Mouse (Mus musculus): Measurements from ENCODE around the gene Kmt2b. TPM values are rescaled to one million over a fixed set of nuclear protein-coding genes. Genes with fewer than 3 reads are reported as not detected.

Gene Kmt2b
- polyA plus RNA-seq, 1 experiment = 12.9 TPM

GRCm38 (mm10) chr7:30526399-30526798 lies 62.1 kb downstream of the Kmt2b start:
- no peaks in the 10 kb centered on the region for H3K79me2 ChIP-seq (ENCODE audit: control insufficient read depth, insufficient read depth)
- no peak overlapping the region for H3K4me2 ChIP-seq (ENCODE audit: low read depth)
- peaks cover 12% of the 10 kb centered on the region for H3K36me3 ChIP-seq (ENCODE audit: control insufficient read depth, insufficient read depth)
- TF ChIP-seq REST (IDR thresholded peaks at IDR 0.05; ENCODE audit: insufficient read depth, insufficient read length) (no peak), MYOG (IDR thresholded peaks at IDR 0.05; ENCODE audit: control insufficient read depth in 1 of 3, insufficient read depth in 1 of 3, insufficient read length in 2 of 3, low read depth in 2 of 3) (no peak)
- no peak overlapping the region for H3K4me3 ChIP-seq
- H3ac ChIP-seq (ENCODE audit: control insufficient read depth, insufficient read length) = no peak overlapping the region
- no peaks in the 10 kb centered on the region for H3K27me3 ChIP-seq (ENCODE audit: control insufficient read depth, insufficient read depth, insufficient read length)

GRCm38 (mm10) chr7:30525954-30526353 lies 62.6 kb downstream of the Kmt2b start:
- H3K4me2 ChIP-seq (ENCODE audit: low read depth) = peak overlapping the region; percentile 13
- H3K36me3 ChIP-seq (ENCODE audit: control insufficient read depth, insufficient read depth) = peaks cover 10% of the 10 kb centered on the region
- no peak overlapping the region for H3ac ChIP-seq (ENCODE audit: control insufficient read depth, insufficient read length)
- no peak overlapping the region for H3K4me3 ChIP-seq
- no peaks in the 10 kb centered on the region for H3K79me2 ChIP-seq (ENCODE audit: control insufficient read depth, insufficient read depth)
- H3K27me3 ChIP-seq (ENCODE audit: control insufficient read depth, insufficient read depth, insufficient read length) = no peaks in the 10 kb centered on the region
- TF ChIP-seq USF1 (IDR thresholded peaks at IDR 0.05; ENCODE audit: low read depth) (peak; percentile 3), POLR2A (IDR thresholded peaks at IDR 0.05; ENCODE audit: insufficient read length, low read depth) (no peak)

- Histone ChIP-seq H3K4me3 (no peak overlapping the region), H3K4me2 (ENCODE audit: low read depth) (peak overlapping the region; percentile 15), H3ac (ENCODE audit: control insufficient read depth, insufficient read length) (no peak overlapping the region), H3K79me2 (ENCODE audit: control insufficient read depth, insufficient read depth) (no peaks in the 10 kb centered on the region), H3K36me3 (ENCODE audit: control insufficient read depth, insufficient read depth) (peaks cover 7% of the 10 kb centered on the region), H3K27me3 (ENCODE audit: control insufficient read depth, insufficient read depth, insufficient read length) (no peaks in the 10 kb centered on the region)
- TF ChIP-seq POLR2A (IDR thresholded peaks at IDR 0.05; ENCODE audit: insufficient read length, low read depth) (peak; percentile 14), MYOD1 (IDR thresholded peaks at IDR 0.05; ENCODE audit: control insufficient read depth in 1 of 3, insufficient read length in 2 of 3, low read depth in 2 of 3) (no peak), CEBPB (IDR thresholded peaks at IDR 0.05; ENCODE audit: insufficient read depth, poor library complexity, severe bottlenecking) (peak; percentile 96)
These were observed 64.0 kb downstream of the Kmt2b start for GRCm38 (mm10) chr7:30524487-30524886.

GRCm38 (mm10) chr7:30522871-30523270 lies 65.7 kb downstream of the Kmt2b start:
- Histone ChIP-seq H3K4me3 (no peak overlapping the region), H3K79me2 (ENCODE audit: control insufficient read depth, insufficient read depth) (no peaks in the 10 kb centered on the region), H3K4me2 (ENCODE audit: low read depth) (peak overlapping the region; percentile 38), H3ac (ENCODE audit: control insufficient read depth, insufficient read length) (no peak overlapping the region), H3K36me3 (ENCODE audit: control insufficient read depth, insufficient read depth) (no peaks in the 10 kb centered on the region), H3K27me3 (ENCODE audit: control insufficient read depth, insufficient read depth, insufficient read length) (no peaks in the 10 kb centered on the region)
- TF ChIP-seq TCF3 (IDR thresholded peaks at IDR 0.05; ENCODE audit: insufficient read length, low read depth) = no peak
- no peak for TF ChIP-seq CEBPB (IDR thresholded peaks at IDR 0.05; ENCODE audit: insufficient read depth, poor library complexity, severe bottlenecking)
- TF ChIP-seq REST (IDR thresholded peaks at IDR 0.05; ENCODE audit: insufficient read depth, insufficient read length) = no peak
- no peak for TF ChIP-seq E2F4 (IDR thresholded peaks at IDR 0.05; ENCODE audit: insufficient read depth)
- no peak for TF ChIP-seq MYOD1 (IDR thresholded peaks at IDR 0.05; ENCODE audit: control insufficient read depth in 1 of 3, insufficient read length in 2 of 3, low read depth in 2 of 3)

GRCm38 (mm10) chr7:30520856-30521255 lies 67.7 kb downstream of the Kmt2b start:
- H3K27me3 ChIP-seq (ENCODE audit: control insufficient read depth, insufficient read depth, insufficient read length) = no peaks in the 10 kb centered on the region
- H3K36me3 ChIP-seq (ENCODE audit: control insufficient read depth, insufficient read depth) = no peaks in the 10 kb centered on the region
- no peak for TF ChIP-seq SRF (IDR thresholded peaks at IDR 0.05; ENCODE audit: control insufficient read depth, insufficient read length, low read depth)
- no peak for TF ChIP-seq E2F4 (IDR thresholded peaks at IDR 0.05; ENCODE audit: insufficient read depth)
- TF ChIP-seq MYOG (IDR thresholded peaks at IDR 0.05; ENCODE audit: control insufficient read depth in 1 of 3, insufficient read depth in 1 of 3, insufficient read length in 2 of 3, low read depth in 2 of 3) = no peak
- no peak for TF ChIP-seq USF1 (IDR thresholded peaks at IDR 0.05; ENCODE audit: low read depth)
- peak; percentile 49 for TF ChIP-seq POLR2A (IDR thresholded peaks at IDR 0.05; ENCODE audit: insufficient read length, low read depth)
- TF ChIP-seq CEBPB (IDR thresholded peaks at IDR 0.05; ENCODE audit: insufficient read depth, poor library complexity, severe bottlenecking) = no peak
- TF ChIP-seq POLR2AphosphoS2 (IDR thresholded peaks at IDR 0.05; ENCODE audit: insufficient read length, low read depth) = no peak
- TF ChIP-seq TCF3 (IDR thresholded peaks at IDR 0.05; ENCODE audit: insufficient read length, low read depth) = no peak
- H3K79me2 ChIP-seq (ENCODE audit: control insufficient read depth, insufficient read depth) = no peaks in the 10 kb centered on the region
- H3ac ChIP-seq (ENCODE audit: control insufficient read depth, insufficient read length) = no peak overlapping the region
- no peak overlapping the region for H3K4me3 ChIP-seq
- H3K4me2 ChIP-seq (ENCODE audit: low read depth) = no peak overlapping the region

GRCm38 (mm10) chr7:30520396-30520795 lies 68.1 kb downstream of the Kmt2b start:
- Histone ChIP-seq H3K79me2 (ENCODE audit: control insufficient read depth, insufficient read depth) (no peaks in the 10 kb centered on the region), H3K27me3 (ENCODE audit: control insufficient read depth, insufficient read depth, insufficient read length) (no peaks in the 10 kb centered on the region), H3ac (ENCODE audit: control insufficient read depth, insufficient read length) (no peak overlapping the region), H3K4me3 (no peak overlapping the region), H3K36me3 (ENCODE audit: control insufficient read depth, insufficient read depth) (no peaks in the 10 kb centered on the region), H3K4me2 (ENCODE audit: low read depth) (no peak overlapping the region)
- TF ChIP-seq POLR2AphosphoS2 (IDR thresholded peaks at IDR 0.05; ENCODE audit: insufficient read length, low read depth) (peak; percentile 90), TCF12 (IDR thresholded peaks at IDR 0.05; ENCODE audit: insufficient read depth, poor library complexity, severe bottlenecking) (no peak)

Other genes with a start within 250 kb of the Kmt2b start
- gene Lrfn3, start 226.0 kb downstream of the Kmt2b start, polyA plus RNA-seq (2012; fragmentation: generic; extraction: Trizol) = 0.66 TPM
- gene Tyrobp, start 175.0 kb downstream of the Kmt2b start, polyA plus RNA-seq (2012; fragmentation: generic; extraction: Trizol) = not detected
- gene Hcst, start 168.9 kb downstream of the Kmt2b start, polyA plus RNA-seq (2012; fragmentation: generic; extraction: Trizol) = not detected
- gene Nfkbid, start 167.0 kb downstream of the Kmt2b start, polyA plus RNA-seq (2012; fragmentation: generic; extraction: Trizol) = 0.07 TPM
- 0.26 TPM for gene Aplp1, start 143.2 kb downstream of the Kmt2b start, polyA plus RNA-seq (2012; fragmentation: generic; extraction: Trizol)
- not detected for gene Kirrel2, start 131.0 kb downstream of the Kmt2b start, polyA plus RNA-seq (2012; fragmentation: generic; extraction: Trizol)
- gene Nphs1, start 130.4 kb downstream of the Kmt2b start, polyA plus RNA-seq (2012; fragmentation: generic; extraction: Trizol) = 0.43 TPM
- not detected for gene Prodh2, start 95.1 kb downstream of the Kmt2b start, polyA plus RNA-seq (2012; fragmentation: generic; extraction: Trizol)
- gene Arhgap33, start 53.7 kb downstream of the Kmt2b start, polyA plus RNA-seq (2012; fragmentation: generic; extraction: Trizol) = 8.7 TPM
- 27.8 TPM for gene Hspb6, start 36.5 kb downstream of the Kmt2b start, polyA plus RNA-seq (2012; fragmentation: generic; extraction: Trizol)
- gene Proser3, start 36.4 kb downstream of the Kmt2b start, polyA plus RNA-seq (2012; fragmentation: generic; extraction: Trizol) = 3.8 TPM
- 55.3 TPM for gene Lin37, start 28.9 kb downstream of the Kmt2b start, polyA plus RNA-seq (2012; fragmentation: generic; extraction: Trizol)
- gene U2af1l4, start 25.4 kb downstream of the Kmt2b start, polyA plus RNA-seq (2012; fragmentation: generic; extraction: Trizol) = 72.3 TPM
- gene Gm49396, start 25.4 kb downstream of the Kmt2b start, polyA plus RNA-seq (2012; fragmentation: generic; extraction: Trizol) = 1.0 TPM
- gene Psenen, start 25.1 kb downstream of the Kmt2b start, polyA plus RNA-seq (2012; fragmentation: generic; extraction: Trizol) = 169 TPM
- gene Igflr1, start 23.3 kb downstream of the Kmt2b start, polyA plus RNA-seq (2012; fragmentation: generic; extraction: Trizol) = 0.66 TPM
- 0.11 TPM for gene Zbtb32, start 10.2 kb upstream of the Kmt2b start, polyA plus RNA-seq (2012; fragmentation: generic; extraction: Trizol)
- 0.59 TPM for gene Upk1a, start 24.1 kb upstream of the Kmt2b start, polyA plus RNA-seq (2012; fragmentation: generic; extraction: Trizol)
- 1,108 TPM for gene Cox6b1, start 37.4 kb upstream of the Kmt2b start, polyA plus RNA-seq (2012; fragmentation: generic; extraction: Trizol)
- gene Etv2, start 47.1 kb upstream of the Kmt2b start, polyA plus RNA-seq (2012; fragmentation: generic; extraction: Trizol) = not detected
- 124 TPM for gene Rbm42, start 61.6 kb upstream of the Kmt2b start, polyA plus RNA-seq (2012; fragmentation: generic; extraction: Trizol)
- 8.4 TPM for gene Haus5, start 76.3 kb upstream of the Kmt2b start, polyA plus RNA-seq (2012; fragmentation: generic; extraction: Trizol)
- gene Pmis2, start 82.9 kb upstream of the Kmt2b start, polyA plus RNA-seq (2012; fragmentation: generic; extraction: Trizol) = not detected
- gene 2200002J24Rik, start 110.2 kb upstream of the Kmt2b start, polyA plus RNA-seq (2012; fragmentation: generic; extraction: Trizol) = not detected
- gene Atp4a, start 123.5 kb upstream of the Kmt2b start, polyA plus RNA-seq (2012; fragmentation: generic; extraction: Trizol) = not detected
- gene Tmem147, start 140.8 kb upstream of the Kmt2b start, polyA plus RNA-seq (2012; fragmentation: generic; extraction: Trizol) = 241 TPM
- 0.05 TPM for gene Gapdhs, start 155.0 kb upstream of the Kmt2b start, polyA plus RNA-seq (2012; fragmentation: generic; extraction: Trizol)
- gene Sbsn, start 162.7 kb upstream of the Kmt2b start, polyA plus RNA-seq (2012; fragmentation: generic; extraction: Trizol) = 0.79 TPM
- not detected for gene Dmkn, start 175.0 kb upstream of the Kmt2b start, polyA plus RNA-seq (2012; fragmentation: generic; extraction: Trizol)
- gene Krtdap, start 199.2 kb upstream of the Kmt2b start, polyA plus RNA-seq (2012; fragmentation: generic; extraction: Trizol) = not detected
- gene Ffar2, start 235.0 kb upstream of the Kmt2b start, polyA plus RNA-seq (2012; fragmentation: generic; extraction: Trizol) = not detected